Mouse (Mus musculus) erythroid progenitor cell, adult 5-6 weeks (primary cell): ENCODE results near the gene Prkag2. TPM values are rescaled to one million over a fixed set of nuclear protein-coding genes. Genes with fewer than 3 reads are reported as not detected.
"Not testable (repeated sequence)": the region's sequence is repeated elsewhere in the genome, so short reads cannot be mapped to it uniquely, and the experiment has no call there.

Experiments
- ATAC-seq: replicated peaks from 2 replicates; pipeline ENCODE4 v1.8.0; 2016; ENCODE audit warnings: moderate number of reproducible peaks, mild to moderate bottlenecking, moderate TSS enrichment, inconsistent platforms; ENCODE audit not compliant: poor library complexity, low FRiP score, severe bottlenecking
- total RNA-seq, 2 experiments: library from RNA; stranded (forward) in 1 of 2; stranded (reverse) in 1 of 2; fragments of 150-400 nt in 1 of 2; fragments of 186-747, 209-891 nt in 1 of 2; gene quantifications; 2 replicates each; pipeline versions ENCODE4 v1.2.3 to v1.2.4; 2015 to 2017; ENCODE audit warnings: low replicate concordance in 2 of 2

Prkag2 gene
- total RNA-seq, 2 experiments from 2014 or later = 1.7 to 7.5 TPM

GRCm38 (mm10) chr5:25088111-25088510, 12.3 kb downstream of the Prkag2 start:
- no peak for ATAC-seq

- no peak for ATAC-seq
Observed at GRCm38 (mm10) chr5:25087064-25087463, 13.4 kb downstream of the Prkag2 start.

- no peak for ATAC-seq
Observed at GRCm38 (mm10) chr5:25086234-25086633, 14.2 kb downstream of the Prkag2 start.

GRCm38 (mm10) chr5:25085170-25085569, 15.3 kb downstream of the Prkag2 start:
- no peak for ATAC-seq

- no peak for ATAC-seq
Observed at GRCm38 (mm10) chr5:25083816-25084215, 16.6 kb downstream of the Prkag2 start.

- no peak for ATAC-seq
Observed at GRCm38 (mm10) chr5:25082542-25082941, 17.9 kb downstream of the Prkag2 start.

- no peak for ATAC-seq
Observed at GRCm38 (mm10) chr5:25081545-25081944, 18.9 kb downstream of the Prkag2 start.

GRCm38 (mm10) chr5:25080994-25081393, 19.4 kb downstream of the Prkag2 start:
- no peak for ATAC-seq

- ATAC-seq = no peak
Observed at GRCm38 (mm10) chr5:25080438-25080945, 19.9 kb downstream of the Prkag2 start.

GRCm38 (mm10) chr5:25079766-25080265, 20.6 kb downstream of the Prkag2 start:
- ATAC-seq = no peak

GRCm38 (mm10) chr5:25077873-25078651, 22.4 kb downstream of the Prkag2 start:
- ATAC-seq = no peak

GRCm38 (mm10) chr5:25077258-25077657, 23.2 kb downstream of the Prkag2 start:
- not testable (repeated sequence) for ATAC-seq

- ATAC-seq = no peak
Observed at GRCm38 (mm10) chr5:25075623-25076022, 24.8 kb downstream of the Prkag2 start.

GRCm38 (mm10) chr5:25069815-25070214, 30.6 kb downstream of the Prkag2 start:
- no peak for ATAC-seq

- ATAC-seq = no peak
Observed at GRCm38 (mm10) chr5:25067122-25067521, 33.3 kb downstream of the Prkag2 start.

GRCm38 (mm10) chr5:25064270-25065232, 35.9 kb downstream of the Prkag2 start:
- ATAC-seq = no peak

GRCm38 (mm10) chr5:25062506-25063132, 37.8 kb downstream of the Prkag2 start:
- ATAC-seq = no peak

GRCm38 (mm10) chr5:25058853-25059741, 41.3 kb downstream of the Prkag2 start:
- ATAC-seq = no peak

- ATAC-seq = no peak
Observed at GRCm38 (mm10) chr5:25058417-25058816, 42.0 kb downstream of the Prkag2 start.
